Mouse (Mus musculus) spleen, adult 2 months (tissue): Measurements from ENCODE around the gene Vash2.

ENCODE experiments used
- CTCF ChIP-seq: fragments of 200-500 bp; IDR thresholded peaks from 2 replicates; pipeline ENCODE4 v1.5.1; 2011; ENCODE audit warnings: mild to moderate bottlenecking, inconsistent platforms; ENCODE audit not compliant: insufficient read depth, insufficient read length, insufficient replicate concordance; ENCODE audit errors: extremely low read depth
- POLR2A ChIP-seq: fragments of 200-500 bp; IDR thresholded peaks from 2 replicates; pipeline ENCODE4 v1.6.1; 2011; ENCODE audit warnings: low read depth, low read length, inconsistent platforms

GRCm38 (mm10) chr1:190962760-190963159 lies 16.3 kb downstream of the Vash2 start:
- TF ChIP-seq CTCF (no peak), POLR2A (no peak)
